Mouse (Mus musculus): ENCODE measurements at regions not wholly inside any gene's neighbourhood (a gene's known extent, or its start where the extent isn't known, plus 50 kb on each side); places are given as distances from the start of the nearest gene placed in this dataset.

DNA sequence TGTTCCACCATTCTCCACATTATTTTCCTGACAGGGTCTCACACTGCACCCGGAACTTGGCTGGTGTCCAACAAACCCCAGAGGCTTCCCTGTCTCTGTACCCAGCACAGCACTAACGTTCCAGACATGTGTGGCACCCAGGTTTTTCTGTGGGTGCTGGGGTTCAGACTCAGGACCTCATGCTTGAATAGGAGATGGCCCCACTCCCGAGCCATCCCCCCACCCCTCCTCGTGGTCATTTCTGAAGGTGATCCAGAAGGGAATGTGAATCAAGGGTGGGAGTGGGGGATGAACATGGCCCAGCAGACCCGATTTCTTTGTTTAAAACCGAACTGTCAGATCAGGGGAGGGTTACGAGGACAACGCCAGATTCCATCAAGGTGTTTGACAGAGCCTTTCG lies 245.6 kb downstream of the Tbc1d1 start:
- DNase-seq (ENCODE audit: low read depth, low spot score): no peak

GRCm38 (mm10) chr5:64403077-64403981 lies 247.2 kb downstream of the Tbc1d1 start:
- no peak for DNase-seq (ENCODE audit: low read depth, low spot score)

GRCm38 (mm10) chr5:64403982-64404345 lies 247.9 kb downstream of the Tbc1d1 start:
- no peak for DNase-seq (ENCODE audit: low read depth, low spot score)

DNA sequence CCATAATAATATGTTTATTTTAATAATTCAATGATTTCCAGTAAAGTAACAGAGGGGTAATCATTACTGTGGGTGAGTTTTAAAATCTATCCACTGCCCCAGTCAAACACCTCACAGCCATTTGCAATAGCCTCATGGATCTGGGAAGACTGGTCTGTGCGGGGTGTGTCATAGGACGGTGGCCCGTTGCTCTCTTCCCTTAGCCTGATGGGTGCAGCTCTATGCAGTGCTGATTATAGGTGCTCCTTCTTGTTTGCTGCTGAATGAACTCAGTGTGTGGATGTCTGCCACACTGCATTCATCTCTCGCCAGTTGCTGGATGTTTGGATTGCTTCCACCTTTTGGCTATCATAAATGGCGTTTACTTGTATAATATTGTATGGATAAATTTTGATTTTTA lies 248.4 kb downstream of the Tbc1d1 start:
- no peak for DNase-seq (ENCODE audit: low read depth, low spot score)

- peak; percentile 13 for DNase-seq (ENCODE audit: low read depth, low spot score)
These were observed 252.8 kb downstream of the Tbc1d1 start for GRCm38 (mm10) chr5:64408938-64409337.

DNA sequence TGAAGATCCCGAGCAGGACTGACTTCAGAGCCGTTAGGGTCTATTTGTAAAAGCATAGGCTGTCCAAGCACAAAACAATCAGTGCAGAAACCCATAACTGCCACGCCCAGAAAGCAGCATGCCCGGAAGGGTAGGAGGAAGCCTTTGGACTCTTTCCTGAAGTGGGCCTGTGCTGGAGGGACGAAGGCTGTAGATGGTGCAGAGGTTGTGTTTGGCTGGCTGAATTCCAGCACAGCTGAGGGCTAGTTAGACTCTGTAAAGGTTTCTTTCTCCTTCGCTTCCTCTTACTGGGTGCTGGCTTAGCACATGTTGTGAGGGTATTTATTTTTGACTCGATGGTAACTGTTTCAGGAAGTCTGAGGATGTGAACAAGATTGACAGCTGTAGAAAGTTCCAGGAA lies 254.5 kb downstream of the Tbc1d1 start:
- no peak for DNase-seq (ENCODE audit: low read depth, low spot score)

- no peak for DNase-seq (ENCODE audit: low read depth, low spot score)
These were observed 258.4 kb downstream of the Tbc1d1 start for GRCm38 (mm10) chr5:64414519-64414918.

- no peak for DNase-seq (ENCODE audit: low read depth, low spot score)
These were observed 263.3 kb downstream of the Tbc1d1 start for GRCm38 (mm10) chr5:64419395-64419794.

- no peak for DNase-seq (ENCODE audit: low read depth, low spot score)
These were observed 266.9 kb downstream of the Tbc1d1 start for GRCm38 (mm10) chr5:64422787-64423587.

DNA sequence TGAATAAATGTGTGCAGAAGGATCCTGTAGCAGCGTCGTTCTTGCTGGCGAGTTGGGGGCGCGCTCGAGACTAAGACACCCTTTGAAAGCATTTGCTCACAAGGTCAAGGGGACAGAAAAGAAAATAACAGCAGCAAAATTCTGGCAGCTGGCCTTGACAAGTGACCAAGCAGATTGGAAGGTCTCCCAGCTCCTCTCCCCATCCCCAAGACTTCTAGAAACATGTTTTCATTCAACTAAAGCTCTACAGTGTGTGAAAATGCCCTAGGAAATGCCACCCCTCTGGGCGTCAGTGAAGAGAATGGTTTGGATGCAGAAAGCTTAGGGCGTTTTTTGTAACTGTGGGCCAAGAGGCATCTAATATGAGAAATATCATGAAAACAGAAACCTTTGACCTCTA lies 272.7 kb downstream of the Tbc1d1 start:
- no peak for DNase-seq (ENCODE audit: low read depth, low spot score)

DNA sequence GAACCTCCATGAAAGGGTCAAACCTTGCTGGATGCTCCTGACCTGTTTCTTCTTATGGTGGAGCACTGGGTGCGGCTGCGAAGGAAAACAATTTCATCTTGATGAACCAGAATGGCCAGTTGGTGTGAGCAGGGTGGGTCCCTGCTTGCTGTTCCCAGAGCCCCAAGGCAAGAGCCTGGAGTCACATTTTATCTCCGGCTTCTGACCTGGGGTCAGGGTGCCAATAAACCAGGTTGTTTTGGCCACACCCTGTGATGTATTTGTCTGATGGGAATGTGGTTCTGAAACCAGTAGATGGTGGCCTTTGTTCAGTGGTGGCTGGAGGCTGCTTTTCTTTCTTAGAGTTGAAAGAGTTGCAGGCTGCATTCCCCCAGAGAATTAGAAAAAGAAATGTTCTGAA lies 274.4 kb downstream of the Tbc1d1 start:
- no peak for DNase-seq (ENCODE audit: low read depth, low spot score)

- DNase-seq (ENCODE audit: low read depth, low spot score): no peak
These were observed 275.5 kb downstream of the Tbc1d1 start for GRCm38 (mm10) chr5:64431624-64432023.

DNA sequence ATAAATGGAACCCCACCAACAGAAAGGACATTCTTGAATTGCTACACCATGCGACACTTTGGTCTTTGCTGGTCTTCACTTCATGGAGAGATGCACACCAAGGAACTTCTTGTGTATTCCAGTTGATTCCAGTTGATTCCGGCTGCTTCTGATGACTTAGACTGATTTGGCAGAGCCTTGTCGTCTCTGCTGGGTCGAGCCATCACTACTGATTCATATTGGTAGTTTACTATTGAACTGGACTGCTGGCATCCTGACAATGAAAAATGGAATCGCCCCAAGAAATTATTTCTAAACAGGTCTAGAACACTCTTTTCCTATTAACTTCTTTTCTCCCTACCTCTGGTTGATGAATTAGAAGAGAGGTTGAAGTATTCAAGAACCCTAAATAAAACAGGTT lies 277.7 kb downstream of the Tbc1d1 start:
- no peak for DNase-seq (ENCODE audit: low read depth, low spot score)

- no peak for DNase-seq (ENCODE audit: low read depth, low spot score)
These were observed 279.4 kb downstream of the Tbc1d1 start for GRCm38 (mm10) chr5:64435491-64435890.

DNA sequence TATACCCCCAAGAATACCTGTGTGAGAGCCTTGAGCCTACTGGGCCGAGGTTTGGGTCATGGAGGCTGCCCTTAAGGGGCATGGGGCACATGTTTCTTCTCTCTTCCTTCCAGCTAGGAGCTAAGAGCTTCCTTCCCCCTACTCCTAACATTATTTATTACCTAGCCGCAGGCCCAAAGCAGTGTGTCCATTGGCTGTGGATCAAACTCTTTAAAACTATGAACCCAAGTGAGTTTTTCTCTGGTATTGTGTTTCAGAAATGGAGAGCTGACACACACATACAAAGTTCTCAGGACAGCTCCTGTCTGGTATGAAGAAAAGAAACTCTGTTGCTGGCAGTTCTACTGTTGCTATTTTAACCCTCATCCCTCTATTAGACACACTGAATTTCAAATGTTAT lies 279.9 kb downstream of the Tbc1d1 start:
- DNase-seq (ENCODE audit: low read depth, low spot score): no peak

DNA sequence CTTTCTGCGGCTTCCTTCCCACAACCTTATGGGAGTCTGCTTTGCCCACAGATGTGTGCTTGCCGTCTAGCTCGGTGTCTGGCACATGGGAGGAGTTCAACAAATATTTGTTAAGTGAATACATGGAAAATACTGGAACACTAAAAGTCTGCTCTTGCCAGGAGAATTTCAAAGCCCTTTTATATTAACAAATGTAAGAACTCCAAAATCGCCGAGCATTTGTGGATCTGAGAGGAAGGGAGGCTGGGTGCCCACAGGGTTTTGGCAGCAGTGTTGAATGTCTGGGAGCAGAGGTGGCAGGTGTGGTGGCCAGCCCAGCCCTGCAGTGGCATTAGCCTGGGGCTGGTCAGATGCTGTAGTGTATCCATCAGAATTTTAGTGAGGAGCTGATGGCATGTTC lies 281.6 kb downstream of the Tbc1d1 start:
- no peak for DNase-seq (ENCODE audit: low read depth, low spot score)

GRCm38 (mm10) chr5:64438446-64439134 lies 282.5 kb downstream of the Tbc1d1 start:
- no peak for DNase-seq (ENCODE audit: low read depth, low spot score)

- DNase-seq (ENCODE audit: low read depth, low spot score): no peak
These were observed 291.7 kb downstream of the Tbc1d1 start for GRCm38 (mm10) chr5:64447847-64448246.

DNA sequence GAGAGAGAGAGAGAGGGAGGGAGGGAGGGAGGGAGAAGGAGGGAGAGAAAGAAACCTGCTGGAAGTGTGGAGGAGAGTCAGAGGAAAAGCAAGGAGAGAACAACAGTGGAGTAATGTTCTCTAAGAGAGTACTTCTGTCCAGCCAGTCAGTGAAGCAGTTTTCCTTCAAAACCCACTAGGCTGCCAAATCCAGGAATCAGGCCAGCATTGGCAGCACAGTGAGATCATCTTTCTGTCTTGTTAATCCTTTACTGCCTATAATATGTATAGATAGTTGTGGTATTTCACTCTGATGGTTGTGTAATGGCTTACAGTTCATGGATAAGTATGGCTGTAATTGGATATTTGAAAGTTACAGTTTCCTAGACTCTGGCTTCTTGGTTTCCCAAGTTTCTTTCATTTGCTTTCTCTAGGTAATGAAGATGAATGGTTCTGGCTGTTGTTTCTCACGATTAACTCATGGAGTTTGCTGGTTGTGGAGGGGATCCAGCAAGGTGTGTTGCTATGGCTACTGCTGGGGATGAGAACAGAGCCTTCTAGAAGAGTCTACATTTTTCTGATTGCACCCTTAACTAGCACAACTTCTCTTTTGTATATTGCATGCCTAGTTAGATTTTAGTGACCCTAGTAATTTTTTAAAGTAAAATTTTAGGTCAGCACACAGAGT lies 296.7 kb downstream of the Tbc1d1 start:
- no peak for DNase-seq (ENCODE audit: low read depth, low spot score)

DNA sequence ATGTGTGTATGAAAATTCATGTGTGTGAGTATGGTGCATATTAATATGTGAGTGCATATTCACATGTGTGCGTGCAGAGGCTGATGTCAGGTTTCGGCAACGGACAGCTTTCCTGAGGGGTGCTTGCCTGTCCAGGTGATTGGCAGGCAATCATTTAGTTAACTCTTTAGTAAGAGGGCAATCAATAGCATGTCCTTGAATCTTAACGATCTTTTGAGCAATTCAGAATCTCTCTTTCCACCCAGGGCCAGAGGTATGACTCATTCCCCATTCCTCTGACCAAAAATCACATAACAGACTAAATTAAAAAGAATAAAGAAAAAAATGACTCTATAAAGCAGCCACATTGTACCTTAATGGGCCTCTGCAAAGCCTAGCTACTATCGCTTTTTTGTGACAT lies 303.7 kb downstream of the Tbc1d1 start:
- no peak for DNase-seq (ENCODE audit: low read depth, low spot score)

DNA sequence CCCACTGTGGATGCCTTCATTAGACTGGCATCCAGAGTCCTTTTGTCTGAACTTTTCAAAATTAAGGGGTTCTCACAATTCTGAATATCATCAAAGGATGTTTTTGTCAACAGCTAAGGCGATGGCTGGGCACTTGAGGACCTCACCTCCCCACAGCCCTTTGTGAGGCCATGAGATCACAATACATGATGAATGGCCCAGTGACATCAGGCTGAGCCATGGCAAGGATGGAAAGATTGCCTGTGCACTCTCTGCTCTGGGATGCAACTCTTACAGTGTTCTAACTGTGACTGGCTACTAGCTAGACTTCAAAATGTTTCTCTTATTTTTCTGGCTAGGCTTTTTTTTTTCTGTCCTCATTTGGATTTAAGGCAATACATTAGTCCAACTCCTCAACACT lies 304.8 kb downstream of the Tbc1d1 start:
- DNase-seq (ENCODE audit: low read depth, low spot score): no peak

DNA sequence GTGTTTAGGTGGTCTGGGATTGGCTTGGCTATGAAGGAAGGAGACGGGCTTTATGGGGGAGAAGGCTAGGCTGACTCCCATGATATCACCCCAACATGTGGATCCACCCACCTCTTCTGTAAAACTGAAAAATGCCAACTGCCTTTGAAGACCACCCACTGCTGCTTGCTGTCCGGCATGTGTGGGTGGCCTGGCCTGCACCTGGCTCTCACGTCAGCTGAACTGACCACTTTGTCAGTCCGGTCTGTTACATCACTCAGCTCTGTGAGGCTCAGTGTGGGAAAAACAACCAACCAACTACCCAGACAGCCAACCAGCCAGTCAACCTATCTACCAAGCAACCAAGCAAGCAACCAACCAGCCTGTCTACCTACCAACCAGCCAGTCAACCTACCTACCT lies 305.5 kb downstream of the Tbc1d1 start:
- no peak for DNase-seq (ENCODE audit: low read depth, low spot score)

Measured in A20 (cell line).